Mouse (Mus musculus) urinary bladder, adult 2 months (tissue): ENCODE results near the gene Glyatl3. TPM values are rescaled to one million over a fixed set of nuclear protein-coding genes. Genes with fewer than 3 reads are reported as not detected.

ENCODE experiments used
- DNase-seq: peaks from one replicate; pipeline ENCODE4 v3.0.0; 2022; ENCODE audit warnings: low spot score
- polyA plus RNA-seq: library from polyadenylated mRNA; depleted of rRNA; stranded (reverse); fragments of >200 nt; gene quantifications from 2 replicates; pipeline ENCODE4 v1.2.3, GENCODE M21; 2012; rRNA removed

Gene Glyatl3
- polyA plus RNA-seq, 1 experiment = not detected

GRCm38 (mm10) chr17:40868952-40869747, 45.0 kb downstream of the Glyatl3 start:
- DNase-seq = no peak

- no peak for DNase-seq
Measured at GRCm38 (mm10) chr17:40855065-40855464, 59.1 kb downstream of the Glyatl3 start.

Other genes starting within 250 kb of the Glyatl3 start
- gene Esp1, start 187.2 kb downstream of the Glyatl3 start, polyA plus RNA-seq = not detected in 2 replicates
- 0.18 TPM in 2 replicates for gene Crisp2, start 107.3 kb downstream of the Glyatl3 start, polyA plus RNA-seq
- gene Rhag, start 103.2 kb downstream of the Glyatl3 start, polyA plus RNA-seq = not detected in 2 replicates
- 19.6 and 28.5 TPM in 2 replicates for gene 9130008F23Rik, start 33.8 kb downstream of the Glyatl3 start, polyA plus RNA-seq
- gene Mut, start 20.3 kb upstream of the Glyatl3 start, polyA plus RNA-seq = 23.0 and 24.9 TPM in 2 replicates
- 6.5 and 7.6 TPM in 2 replicates for gene Cenpq, start 20.7 kb upstream of the Glyatl3 start, polyA plus RNA-seq